ENCODE assay signal across 14 mouse cellular contexts in genomic region chr1:172585612-172586567, GRCm38 (mm10). TPM values are rescaled to one million over a fixed set of nuclear protein-coding genes. Genes with fewer than 3 reads are reported as not detected.
DNase-seq lines count a peak whose midpoint lies in the region; ATAC-seq lines count a peak whose summit lies in the region.
"Had no signal": no experiment of that assay in that cellular context is flagged by ENCODE, and none has a peak within 500 bp of the region (broad histone marks: within the 10 kb centered on the region; RNA-seq: fewer than 3 reads in every experiment).

No protein-coding gene starts in this region.

- no peak overlapping the region for H3K27ac ChIP-seq in kidney, embryonic 15.5 days
- no peak overlapping the region for H3K27ac ChIP-seq in forebrain, embryonic 10.5 days
- H3K27ac ChIP-seq in hindbrain, embryonic 14.5 days: peak overlapping the region; percentile 70
- H3K27ac ChIP-seq in neural tube, embryonic 14.5 days (ENCODE audit: low read depth, low read length): peak overlapping the region; percentile 78
- H3K27ac ChIP-seq: liver, embryonic 12.5 days had no signal

- H3K4me3 ChIP-seq in kidney, embryonic 15.5 days (replicated peaks): no peak overlapping the region
- peak overlapping the region; percentile 18; the same call in 1 of the 2 replicates for H3K4me3 ChIP-seq in forebrain, embryonic 10.5 days
- no peak overlapping the region for H3K4me3 ChIP-seq in hindbrain, embryonic 14.5 days (replicated peaks; ENCODE audit: low read length)
- no peak overlapping the region for H3K4me3 ChIP-seq in neural tube, embryonic 14.5 days (ENCODE audit: low read depth, low read length)
- H3K4me3 ChIP-seq: liver, embryonic 12.5 days; megakaryocyte, embryonic 14.5 days had no signal

- peaks cover 4% of the 10 kb centered on the region; the same call in 1 of the 2 replicates for H3K4me1 ChIP-seq in kidney, embryonic 15.5 days
- H3K4me1 ChIP-seq in forebrain, embryonic 10.5 days: peaks cover 22% of the 10 kb centered on the region
- peaks cover 9% of the 10 kb centered on the region for H3K4me1 ChIP-seq in hindbrain, embryonic 14.5 days (replicated peaks; ENCODE audit: control insufficient read depth, insufficient read depth, low read length)
- peaks cover 11% of the 10 kb centered on the region for H3K4me1 ChIP-seq in neural tube, embryonic 14.5 days (ENCODE audit: control insufficient read depth, insufficient read depth, low read length)

- H3K27me3 ChIP-seq in kidney, embryonic 15.5 days: peaks cover 19% of the 10 kb centered on the region
- peaks cover 60% of the 10 kb centered on the region for H3K27me3 ChIP-seq in forebrain, embryonic 10.5 days (ENCODE audit: poor library complexity, severe bottlenecking)
- H3K27me3 ChIP-seq in hindbrain, embryonic 14.5 days (ENCODE audit: control insufficient read depth, insufficient read depth, low read length): no peaks in the 10 kb centered on the region
- no peaks in the 10 kb centered on the region for H3K27me3 ChIP-seq in neural tube, embryonic 14.5 days (ENCODE audit: control insufficient read depth, insufficient read depth, low read length)

- WGBS in kidney, embryonic 15.5 days: 31% methylated on average over 26 of the region's 26 CpGs
- 18% methylated on average over 26 of the region's 26 CpGs for WGBS in forebrain, embryonic 10.5 days
- WGBS in hindbrain, embryonic 14.5 days: 18% methylated on average over 26 of the region's 26 CpGs
- WGBS in neural tube, embryonic 14.5 days: 13% methylated on average over 26 of the region's 26 CpGs

- no peak overlapping the region for H3K4me2 ChIP-seq in kidney, embryonic 15.5 days
- H3K4me2 ChIP-seq in hindbrain, embryonic 14.5 days (replicated peaks): peak overlapping the region; percentile 34
- peak overlapping the region; percentile 9; the same call in 1 of the 2 replicates for H3K4me2 ChIP-seq in neural tube, embryonic 14.5 days (ENCODE audit: low read depth, low read length)
- H3K4me2 ChIP-seq: liver, embryonic 12.5 days had no signal

- no peaks in the 10 kb centered on the region for H3K9me3 ChIP-seq in kidney, embryonic 15.5 days (replicated peaks)
- H3K9me3 ChIP-seq in forebrain, embryonic 10.5 days: no peaks in the 10 kb centered on the region
- H3K9me3 ChIP-seq in hindbrain, embryonic 14.5 days (ENCODE audit: control insufficient read depth, low read length): no peaks in the 10 kb centered on the region
- H3K9me3 ChIP-seq in neural tube, embryonic 14.5 days (ENCODE audit: control insufficient read depth, low read length): no peaks in the 10 kb centered on the region
- H3K9me3 ChIP-seq: liver, embryonic 12.5 days; megakaryocyte, embryonic 14.5 days had no signal

- peak; percentile 52 for ATAC-seq in kidney, embryonic 15.5 days (replicated peaks; ENCODE audit: low FRiP score)
- ATAC-seq in hindbrain, embryonic 14.5 days (ENCODE audit: low FRiP score): peak; percentile 64
- peak; percentile 87 for ATAC-seq in neural tube, embryonic 14.5 days (ENCODE audit: low read depth)
- ATAC-seq: liver, embryonic 12.5 days had no signal

- H3K36me3 ChIP-seq in kidney, embryonic 15.5 days: no peaks in the 10 kb centered on the region
- H3K36me3 ChIP-seq in forebrain, embryonic 10.5 days (replicated peaks): no peaks in the 10 kb centered on the region
- H3K36me3 ChIP-seq in hindbrain, embryonic 14.5 days (replicated peaks; ENCODE audit: control insufficient read depth, insufficient read depth): no peaks in the 10 kb centered on the region
- no peaks in the 10 kb centered on the region for H3K36me3 ChIP-seq in neural tube, embryonic 14.5 days (ENCODE audit: control insufficient read depth, insufficient read depth, low read length)
- H3K36me3 ChIP-seq: G1E; liver, embryonic 12.5 days had no signal

- H3K9ac ChIP-seq in kidney, embryonic 15.5 days: no peak overlapping the region
- H3K9ac ChIP-seq in hindbrain, embryonic 14.5 days: peak overlapping the region; percentile 11; the same call in 1 of the 2 replicates
- H3K9ac ChIP-seq in neural tube, embryonic 14.5 days (replicated peaks; ENCODE audit: low read depth, low read length): no peak overlapping the region
- H3K9ac ChIP-seq: liver, embryonic 12.5 days had no signal

- no peak for DNase-seq in kidney, adult 18-20 months
- DNase-seq in forebrain, embryonic 10.5 days (ENCODE audit: extremely low spot score, low spot score): no peak
- peak; percentile 56 for DNase-seq in hindbrain, embryonic 14.5 days (ENCODE audit: low spot score)
- no peak for DNase-seq in left cerebral cortex, adult 18-20 months (ENCODE audit: low spot score in 2 of 2)
- DNase-seq in spleen, adult 12 weeks (ENCODE audit: low spot score): no peak
- DNase-seq: gastrocnemius, postnatal 25 days; kidney, postnatal 10 days; right cerebral cortex, postnatal 4 days had no signal

RNA-seq across cellular contexts. Expression of gene Slamf8, which starts 4.5 kb away (rescaled TPM):
- polyA plus RNA-seq in kidney, embryonic 15.5 days (2015; fragmentation: Nextera tagmentation; extraction: Ambion mirVana): 0.10 and 0.17 TPM in 2 replicates
- polyA plus RNA-seq in forebrain, embryonic 10.5 days (2016; fragmentation: Nextera tagmentation; extraction: Ambion mirVana): not detected in 2 replicates
- not detected in 2 replicates for polyA plus RNA-seq in hindbrain, embryonic 14.5 days (2014; fragmentation: Nextera tagmentation; extraction: Ambion mirVana)
- not detected in 2 replicates for polyA plus RNA-seq in neural tube, embryonic 14.5 days (2014; fragmentation: Nextera tagmentation; extraction: Ambion mirVana)
- total RNA-seq in left cerebral cortex, adult 18-20 months (2021): not detected
- polyA plus RNA-seq: embryonic facial prominence, embryonic 14.5 days; G1E; liver, embryonic 12.5 days had no signal

RNA-seq across cellular contexts. Expression of gene Fcrl6, which starts 16.5 kb away (rescaled TPM):
- polyA plus RNA-seq in kidney, embryonic 15.5 days (2015; fragmentation: Nextera tagmentation; extraction: Ambion mirVana): not detected in 2 replicates
- 0.32 TPM in 1 of 2 replicates, not detected in the other for polyA plus RNA-seq in forebrain, embryonic 10.5 days (2016; fragmentation: Nextera tagmentation; extraction: Ambion mirVana)
- 0.10 and 0.19 TPM in 2 replicates for polyA plus RNA-seq in hindbrain, embryonic 14.5 days (2014; fragmentation: Nextera tagmentation; extraction: Ambion mirVana)
- polyA plus RNA-seq in neural tube, embryonic 14.5 days (2014; fragmentation: Nextera tagmentation; extraction: Ambion mirVana): 0.17 and 0.21 TPM in 2 replicates
- not detected for total RNA-seq in left cerebral cortex, adult 18-20 months (2021)
- total RNA-seq: G1E; gastrocnemius, postnatal 25 days had no signal
- polyA plus RNA-seq: G1E; liver, embryonic 12.5 days had no signal

RNA-seq across cellular contexts. Expression of gene Vsig8, which starts 30.2 kb away (rescaled TPM):
- 0.57 and 0.59 TPM in 2 replicates for polyA plus RNA-seq in kidney, embryonic 15.5 days (2015; fragmentation: Nextera tagmentation; extraction: Ambion mirVana)
- 0.09 TPM in 1 of 2 replicates, not detected in the other for polyA plus RNA-seq in forebrain, embryonic 10.5 days (2016; fragmentation: Nextera tagmentation; extraction: Ambion mirVana)
- polyA plus RNA-seq in hindbrain, embryonic 14.5 days (2014; fragmentation: Nextera tagmentation; extraction: Ambion mirVana): 0.75 and 0.90 TPM in 2 replicates
- 1.4 and 1.5 TPM in 2 replicates for polyA plus RNA-seq in neural tube, embryonic 14.5 days (2014; fragmentation: Nextera tagmentation; extraction: Ambion mirVana)
- total RNA-seq in left cerebral cortex, adult 18-20 months (2021): under 1 TPM; 0.21 to 0.23 TPM
- total RNA-seq: G1E; gastrocnemius, postnatal 25 days had no signal
- polyA plus RNA-seq: G1E; liver, embryonic 12.5 days had no signal

RNA-seq across cellular contexts. Expression of gene Dusp23, which starts 46.9 kb away (rescaled TPM):
- polyA plus RNA-seq in kidney, embryonic 15.5 days (2015; fragmentation: Nextera tagmentation; extraction: Ambion mirVana): 15.4 and 17.2 TPM in 2 replicates
- 8.3 and 8.8 TPM in 2 replicates for polyA plus RNA-seq in forebrain, embryonic 10.5 days (2016; fragmentation: Nextera tagmentation; extraction: Ambion mirVana)
- polyA plus RNA-seq in hindbrain, embryonic 14.5 days (2014; fragmentation: Nextera tagmentation; extraction: Ambion mirVana): 9.5 and 12.7 TPM in 2 replicates
- 17.9 and 18.7 TPM in 2 replicates for polyA plus RNA-seq in neural tube, embryonic 14.5 days (2014; fragmentation: Nextera tagmentation; extraction: Ambion mirVana)
- 1 to 10 TPM; 4.1 to 6.1 TPM for total RNA-seq in left cerebral cortex, adult 18-20 months (2021)
- total RNA-seq: G1E had no signal
- polyA plus RNA-seq: G1E had no signal

Comparison
In these comparisons a context has a peak if more than half of its experiments do, and no peak if none do; other contexts are left out.
1. H3K27ac ChIP-seq: peak in hindbrain, embryonic 14.5 days (single experiment) and neural tube, embryonic 14.5 days (single experiment); none in kidney, embryonic 15.5 days (single experiment) and forebrain, embryonic 10.5 days (single experiment).
2. Peak in every context shown above with its lines, with median percentiles within 50 percentile points of each other: ATAC-seq.